Mouse (Mus musculus): ENCODE results near the gene Mastl.

- TF ChIP-seq POLR2A (IDR thresholded peaks at IDR 0.05; ENCODE audit: insufficient read depth, low read depth, low read length) (no peak), CTCF (IDR thresholded peaks at IDR 0.05) (peak; percentile 75)
Measured at GRCm38 (mm10) chr2:23092216-23092615, 63.6 kb downstream of the Mastl start.

All from heart, adult 2 months (tissue).